19 mouse cellular contexts compared by ENCODE assay signal in the genomic region with DNA sequence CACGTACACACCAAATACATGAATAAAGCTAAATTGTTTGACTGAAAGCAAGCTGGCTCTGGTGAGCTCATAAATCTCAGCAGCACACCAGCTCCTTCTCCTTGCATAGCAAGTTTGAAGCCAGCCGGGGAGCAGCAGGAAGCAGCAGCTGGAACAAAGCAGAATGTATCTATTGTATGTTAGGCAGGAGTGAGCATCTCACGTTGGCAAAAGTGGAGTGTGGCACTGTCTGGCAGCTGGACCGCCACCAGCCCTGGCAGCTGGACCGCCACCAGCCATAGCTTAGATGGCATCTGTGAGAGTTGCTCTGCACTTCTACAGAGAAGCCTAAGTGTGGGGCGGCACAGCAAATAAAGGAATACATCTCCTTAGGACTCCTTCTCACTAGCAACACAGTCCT. TPM values are rescaled to one million over a fixed set of nuclear protein-coding genes. Genes with fewer than 3 reads are reported as not detected.
DNase-seq lines count a peak whose midpoint lies in the region; ATAC-seq and TF ChIP-seq lines count a peak whose summit lies in the region.
"Had no signal": no experiment of that assay in that cellular context is flagged by ENCODE, and none has a peak within 500 bp of the region (broad histone marks: within the 10 kb centered on the region; RNA-seq: fewer than 3 reads in every experiment).

No protein-coding gene starts in this region.

- no peak for TF ChIP-seq CTCF in layer of hippocampus, adult 2 months (conservative IDR thresholded peaks at IDR 0.05)

- 93% methylated on average over 6 of the region's 6 CpGs for WGBS in forebrain, embryonic 12.5 days

- H3K36me3 ChIP-seq in forebrain, embryonic 12.5 days (replicated peaks), result peaks cover 87% of the 10 kb centered on the region

- H3K4me2 ChIP-seq in forebrain, embryonic 12.5 days, result no peak overlapping the region
- H3K4me2 ChIP-seq: embryonic facial prominence, embryonic 12.5 days had no signal

- H3K27me3 ChIP-seq in forebrain, embryonic 12.5 days, result no peaks in the 10 kb centered on the region
- H3K27me3 ChIP-seq: embryonic facial prominence, embryonic 12.5 days had no signal

- no peaks in the 10 kb centered on the region for H3K4me1 ChIP-seq in forebrain, embryonic 12.5 days
- H3K4me1 ChIP-seq: embryonic facial prominence, embryonic 12.5 days had no signal

- H3K4me3 ChIP-seq in layer of hippocampus, adult 2 months, result no peak overlapping the region
- no peak overlapping the region for H3K4me3 ChIP-seq in forebrain, embryonic 12.5 days (replicated peaks)
- H3K4me3 ChIP-seq: embryonic facial prominence, embryonic 10.5 days; embryonic facial prominence, embryonic 12.5 days had no signal

- ATAC-seq in forebrain, embryonic 12.5 days (ENCODE audit: low FRiP score), result no peak
- ATAC-seq: forebrain, embryonic 14.5 days; forebrain, embryonic 16.5 days had no signal

- DNase-seq in layer of hippocampus, adult 11-12 months (ENCODE audit: low spot score), result peak; percentile 62
- no peak for DNase-seq in layer of hippocampus, postnatal 25 days (ENCODE audit: extremely low spot score in 1 of 2, low spot score in 1 of 2)
- peak in 1 of 2 experiments; percentile 37 for DNase-seq in layer of hippocampus, adult 2 months (ENCODE audit: low spot score in 2 of 2)
- no peak for DNase-seq in layer of hippocampus, adult 9-10 months (ENCODE audit: low spot score)
- DNase-seq in brain, adult 2 months (ENCODE audit: low read depth, low spot score), result peak; percentile 76
- DNase-seq in layer of hippocampus, adult 8-10 months (ENCODE audit: low spot score in 2 of 2), result peak; percentile 35 to 46
- DNase-seq in kidney, postnatal 36 days, result no peak
- DNase-seq: adrenal gland, adult 2 months; adrenal gland, postnatal 10 days; adrenal gland, postnatal 25 days; cerebellum, adult 11-12 months; cerebellum, adult 2 months; cerebellum, adult 9-10 months; cerebellum, postnatal 25 days had no signal

- no peaks in the 10 kb centered on the region for H3K9me3 ChIP-seq in forebrain, embryonic 12.5 days
- H3K9me3 ChIP-seq: embryonic facial prominence, embryonic 10.5 days; embryonic facial prominence, embryonic 12.5 days had no signal

- peak overlapping the region; percentile 3; the same call in 1 of the 2 replicates for H3K27ac ChIP-seq in layer of hippocampus, adult 2 months
- H3K27ac ChIP-seq in forebrain, embryonic 12.5 days, result no peak overlapping the region
- H3K27ac ChIP-seq: embryonic facial prominence, embryonic 10.5 days; embryonic facial prominence, embryonic 12.5 days had no signal

- no peak overlapping the region for H3K9ac ChIP-seq in forebrain, embryonic 12.5 days
- H3K9ac ChIP-seq: embryonic facial prominence, embryonic 12.5 days had no signal

RNA-seq across cellular contexts. Expression of gene Synrg, which starts 39.8 kb away (rescaled TPM):
- 10 to 100 TPM; 63.8 to 65.3 TPM for total RNA-seq in layer of hippocampus, postnatal 25 days (2021)
- total RNA-seq in layer of hippocampus, adult 2 months (2021), result 10 to 100 TPM; 68.2 to 72.1 TPM
- total RNA-seq in layer of hippocampus, adult 8-10 months (2022), result 10 to 100 TPM; 69.6 to 80.3 (median 73.9) TPM
- 30.6 and 31.5 TPM in 2 replicates for polyA plus RNA-seq in forebrain, embryonic 12.5 days (2016; fragmentation: Nextera tagmentation; extraction: Ambion mirVana)

Comparison
In these comparisons a context has a peak if more than half of its experiments do, and no peak if none do; other contexts are left out.
1. DNase-seq: peak in layer of hippocampus, adult 11-12 months (single experiment), brain, adult 2 months (single experiment) and layer of hippocampus, adult 8-10 months (2 of 2); none in layer of hippocampus, postnatal 25 days (0 of 2), layer of hippocampus, adult 9-10 months (single experiment) and kidney, postnatal 36 days (0 of 2).